Mouse (Mus musculus): ENCODE measurements around the gene Ubl4a. TPM values are rescaled to one million over a fixed set of nuclear protein-coding genes. Genes with fewer than 3 reads are reported as not detected.

The Ubl4a gene
- total RNA-seq, 2 experiments from 2014 or later, result 61.1 to 65.1 TPM

GRCm38 (mm10) chrX:74352645-74353466 lies 20.2 kb downstream of the Ubl4a start:
- Histone ChIP-seq H3K4me3 (peak overlapping the region; percentile 63), H3K27ac (peak overlapping the region; percentile 84)
- no peak for TF ChIP-seq CTCF (conservative IDR thresholded peaks at IDR 0.05)
- DNase-seq (ENCODE audit: low spot score in 2 of 2), result no peak

- Histone ChIP-seq H3K27ac (no peak overlapping the region), H3K4me3 (no peak overlapping the region; the same call in 1 of the 2 replicates)
- no peak for DNase-seq (ENCODE audit: low spot score in 2 of 2)
- no peak for TF ChIP-seq CTCF (conservative IDR thresholded peaks at IDR 0.05)
Measured at GRCm38 (mm10) chrX:74330166-74330930, 42.7 kb downstream of the Ubl4a start.

GRCm38 (mm10) chrX:74329215-74329671 lies 43.8 kb downstream of the Ubl4a start:
- peak overlapping the region; percentile 59 for H3K4me3 ChIP-seq
- no peak for TF ChIP-seq CTCF (conservative IDR thresholded peaks at IDR 0.05)
- H3K27ac ChIP-seq, result peak overlapping the region; percentile 89
- no peak for DNase-seq (ENCODE audit: low spot score in 2 of 2)

- peak; percentile 14 to 25 for DNase-seq (ENCODE audit: low spot score in 2 of 2)
- Histone ChIP-seq H3K27ac (peak within 1 kb of the TSS; percentile 89), H3K4me3 (peak within 1 kb of the TSS; percentile 59)
- TF ChIP-seq CTCF (conservative IDR thresholded peaks at IDR 0.05), result no peak
Measured at GRCm38 (mm10) chrX:74328725-74329161, 44.3 kb downstream of the Ubl4a start, which contains the start of gene Plxna3. Plxna3 (plus strand) TSS chrX:74329066.

Small RNA genes within 50 kb of the gene (microRNA-seq; reads per million reads assigned to microRNA genes)
- 0 reads per million in 2 experiments for gene Mir7092

Other genes with a start within 250 kb of the Ubl4a start
- gene Opn1mw, start 245.8 kb downstream of the Ubl4a start, total RNA-seq (2021), result 1 to 10 TPM in 1 of 2 experiments, not detected in 1; 1.1 TPM
- 10 to 100 TPM; 90.6 to 94.2 TPM for gene Mecp2, start 237.9 kb downstream of the Ubl4a start, total RNA-seq (2021)
- gene Tex28, start 205.4 kb downstream of the Ubl4a start, total RNA-seq (2021), result not detected
- gene Tktl1, start 196.0 kb downstream of the Ubl4a start, total RNA-seq (2021), result under 1 TPM in 1 of 2 experiments, not detected in 1; 0.17 TPM
- gene Flna, start 123.4 kb downstream of the Ubl4a start, total RNA-seq (2021), result 10 to 100 TPM; 77.1 to 78.0 TPM
- 10 to 100 TPM; 31.8 to 39.5 TPM for gene Emd, start 118.5 kb downstream of the Ubl4a start, total RNA-seq (2021)
- 100 to 1,000 TPM; 137 to 175 TPM for gene Rpl10, start 102.4 kb downstream of the Ubl4a start, total RNA-seq (2021)
- 10 to 100 TPM; 61.4 to 71.4 TPM for gene Taz, start 91.3 kb downstream of the Ubl4a start, total RNA-seq (2021)
- 1 to 10 TPM; 1.6 to 2.1 TPM for gene Dnase1l1, start 90.9 kb downstream of the Ubl4a start, total RNA-seq (2021)
- 100 to 1,000 TPM; 306 to 330 TPM for gene Atp6ap1, start 76.1 kb downstream of the Ubl4a start, total RNA-seq (2021)
- gene Gdi1, start 68.2 kb downstream of the Ubl4a start, total RNA-seq (2021), result 100 to 1,000 TPM; 620 to 624 TPM
- 10 to 100 TPM; 28.1 to 33.7 TPM for gene Fam50a, start 60.2 kb downstream of the Ubl4a start, total RNA-seq (2021)
- 10 to 100 TPM; 31.5 to 32.0 TPM for gene Plxna3, start 44.2 kb downstream of the Ubl4a start, total RNA-seq (2021)
- 10 to 100 TPM; 23.3 to 27.3 TPM for gene Lage3, start 19.6 kb downstream of the Ubl4a start, total RNA-seq (2021)
- gene Slc10a3, start 131 bp upstream of the Ubl4a start, total RNA-seq (2021), result 1 to 10 TPM; 2.8 to 3.1 TPM
- 10 to 100 TPM; 18.3 to 23.8 TPM for gene Fam3a, start 20.1 kb upstream of the Ubl4a start, total RNA-seq (2021)
- 10 to 100 TPM; 49.9 to 51.7 TPM for gene Ikbkg, start 20.1 kb upstream of the Ubl4a start, total RNA-seq (2021)
- gene G6pdx, start 56.0 kb upstream of the Ubl4a start, total RNA-seq (2021), result 10 to 100 TPM; 27.1 to 30.2 TPM
- gene Gm6880, start 108.2 kb upstream of the Ubl4a start, total RNA-seq (2021), result not detected
- not detected for gene Olfr1326-ps1, start 201.7 kb upstream of the Ubl4a start, total RNA-seq (2021)
- not detected for gene Olfr1325, start 219.5 kb upstream of the Ubl4a start, total RNA-seq (2021)

All from layer of hippocampus, adult 2 months (tissue).